Mouse (Mus musculus) natural killer cell, adult 2 months (primary cell): ENCODE results near the gene Muc5b.

Experiments used
- DNase-seq, 2 experiments: peaks; one replicate each; pipeline ENCODE4 v3.0.0; 2022; ENCODE audit warnings: low spot score in 2 of 2

The Muc5b gene

DNA sequence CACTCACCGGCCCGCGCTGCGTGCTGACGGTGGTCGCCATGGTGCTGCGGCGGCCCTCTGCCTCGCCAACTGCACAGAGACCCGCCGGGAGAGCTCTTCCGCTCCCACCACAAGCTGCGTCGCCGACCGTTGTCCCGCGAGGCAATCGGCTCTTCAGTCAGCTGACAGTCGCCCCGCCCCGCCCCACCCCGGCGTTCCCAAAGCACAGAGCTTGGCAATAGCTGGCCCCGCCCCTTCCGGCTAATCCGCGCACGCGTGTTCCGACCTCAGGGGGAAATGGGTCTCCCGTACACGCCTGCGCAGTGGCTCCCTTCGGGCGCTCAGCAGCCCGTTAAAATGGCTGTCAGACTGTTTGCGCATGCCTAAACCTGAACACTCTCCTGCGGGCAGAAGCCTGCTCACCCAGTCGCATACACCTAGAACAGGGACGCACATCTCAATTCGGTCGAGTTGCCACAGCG, 63.4 kb downstream of the Muc5b start:
- peak; percentile 100 for DNase-seq

DNA sequence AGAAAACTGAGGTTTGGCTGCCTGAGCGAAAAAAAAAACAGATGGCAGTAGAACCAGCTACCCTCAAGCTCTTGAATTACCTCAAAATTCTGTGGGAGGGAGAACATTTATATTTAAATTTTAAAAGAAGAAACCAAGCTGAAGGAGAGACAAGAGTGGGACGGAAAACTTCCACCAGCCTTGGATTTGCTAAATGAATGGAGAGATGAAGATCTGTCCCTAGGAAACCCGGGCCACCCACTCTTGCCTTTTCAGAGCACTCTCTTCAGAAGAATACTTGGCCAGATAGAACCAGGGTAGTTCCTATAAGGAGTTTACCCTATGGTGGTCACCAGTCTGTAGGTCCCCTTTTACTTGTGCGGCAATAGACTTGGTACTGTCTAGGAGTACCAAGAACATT, 63.9 kb downstream of the Muc5b start:
- no peak for DNase-seq

DNA sequence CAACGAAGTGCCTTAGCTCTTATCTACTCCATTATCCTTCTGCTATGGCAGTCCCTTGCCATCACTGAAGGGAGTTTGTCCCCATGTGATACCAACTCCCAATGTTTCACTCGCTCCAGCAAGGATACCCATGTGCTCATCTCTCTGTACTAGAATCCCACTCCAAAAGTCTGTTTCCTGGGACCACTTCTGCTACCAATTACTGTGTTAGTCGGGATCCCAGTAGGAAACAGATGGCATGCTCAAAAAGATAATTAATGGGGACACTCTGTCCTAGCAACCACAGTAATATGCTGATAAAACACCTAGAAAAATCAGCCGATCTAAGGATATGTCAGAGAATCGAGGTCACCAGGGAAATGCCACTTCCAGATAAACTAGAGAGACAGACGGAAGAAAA, 69.7 kb downstream of the Muc5b start:
- DNase-seq, result no peak

DNA sequence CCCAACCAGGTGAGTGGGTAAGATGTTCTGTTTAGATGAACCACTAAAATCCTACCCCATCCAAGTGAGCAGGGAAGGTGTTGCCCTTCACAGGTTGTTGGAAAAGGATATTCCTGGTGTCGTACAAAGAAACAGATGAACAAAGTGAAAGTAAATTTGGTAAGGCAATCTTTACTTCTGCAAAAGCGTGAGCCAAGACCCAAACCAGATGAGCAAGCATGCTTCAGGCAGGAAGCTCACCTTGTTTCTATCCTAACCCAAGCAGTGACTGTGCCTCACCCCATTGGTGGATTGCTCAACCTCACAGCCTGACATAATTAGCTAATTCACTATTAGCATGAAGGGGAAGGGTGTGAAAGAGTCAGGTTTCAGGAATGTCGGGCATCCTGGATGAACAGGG, 72.4 kb downstream of the Muc5b start:
- no peak for DNase-seq

DNA sequence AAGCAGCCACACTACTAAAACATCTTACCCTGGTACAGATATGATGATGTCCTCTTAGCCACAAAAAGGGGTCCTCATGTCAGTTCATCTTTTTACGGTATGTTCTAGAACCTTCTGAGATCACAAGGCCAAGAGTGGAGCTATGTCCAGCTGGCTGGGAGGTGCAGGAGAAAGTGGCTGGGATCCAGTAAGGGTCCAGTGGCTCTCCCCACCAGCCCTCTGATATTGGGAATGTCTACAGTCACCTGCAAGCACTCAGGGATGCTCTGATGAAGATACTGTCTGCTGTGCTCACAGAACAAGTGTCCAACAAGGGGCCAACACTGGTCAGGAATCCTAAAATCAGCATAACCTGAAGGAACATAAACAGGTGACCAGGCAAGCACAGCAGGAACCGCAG, 79.5 kb downstream of the Muc5b start, which contains the start of gene Tollip:
Gene Tollip (minus strand): TSS at position 101 of the 400 bp plus-strand sequence.
- DNase-seq, result no peak
